Mouse (Mus musculus): ENCODE measurements around the gene Ssr2.

GRCm38 (mm10) chr3:88551586-88551985, 24.1 kb upstream of the Ssr2 start:
- no peak for TF ChIP-seq EP300 (IDR thresholded peaks at IDR 0.05; ENCODE audit: insufficient read depth, low read depth, low read length)
- TF ChIP-seq CTCF (IDR thresholded peaks at IDR 0.05): no peak

All from heart, adult 2 months (tissue).